Mouse (Mus musculus): Measurements from ENCODE around the gene Cela3a. TPM values are rescaled to one million over a fixed set of nuclear protein-coding genes. Genes with fewer than 3 reads are reported as not detected.

Cela3a gene
- polyA plus RNA-seq, 1 experiment, result not detected

DNA sequence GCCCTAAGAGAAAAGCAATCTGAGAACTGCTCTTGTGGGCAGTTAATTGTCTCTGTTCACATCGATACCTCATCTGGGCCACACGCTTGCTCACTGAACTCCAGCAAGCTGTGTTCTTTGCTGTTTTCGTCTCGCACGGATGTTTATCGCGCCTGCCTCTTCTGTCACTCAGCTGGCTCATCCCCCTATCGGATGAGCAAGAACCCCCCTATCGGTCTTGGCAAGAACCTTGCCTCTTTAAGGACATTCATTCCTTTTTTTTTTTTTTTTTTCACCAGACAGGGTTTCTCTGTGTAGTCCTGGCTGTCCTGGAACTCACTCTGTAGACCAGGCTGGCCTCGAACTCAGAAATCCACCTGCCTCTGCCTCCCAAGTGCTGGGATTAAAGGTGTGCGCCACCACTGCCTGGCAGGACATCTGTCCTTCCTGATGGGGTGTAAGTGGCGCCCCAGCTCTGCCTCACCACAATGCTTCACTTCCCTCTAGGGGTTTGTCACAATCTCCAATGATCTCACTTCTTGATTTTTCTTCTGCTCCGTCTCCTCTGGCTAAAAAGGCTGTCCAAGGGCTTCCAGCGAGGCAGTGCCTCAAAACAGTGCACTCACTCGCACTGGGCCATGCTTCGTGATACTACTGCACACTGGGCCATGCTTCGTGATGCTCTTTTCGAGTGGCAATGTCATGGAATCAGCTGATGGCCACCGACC is 44.1 kb downstream of the Cela3a start:
- Histone ChIP-seq H3K9ac (ENCODE audit: low read depth, poor library complexity, severe bottlenecking) (no peak overlapping the region), H3K27me3 (ENCODE audit: control insufficient read depth, insufficient read depth, low read length, poor library complexity, severe bottlenecking) (no peaks in the 10 kb centered on the region), H3K27ac (ENCODE audit: insufficient read depth, low read length) (no peak overlapping the region), H3K36me3 (ENCODE audit: control insufficient read depth, insufficient read depth, low read length, poor library complexity, severe bottlenecking) (no peaks in the 10 kb centered on the region), H3K4me3 (ENCODE audit: low read depth, low read length) (no peak overlapping the region), H3K9me3 (replicated peaks; ENCODE audit: control insufficient read depth, insufficient read depth, low read length, poor library complexity, severe bottlenecking) (no peaks in the 10 kb centered on the region), H3K4me1 (ENCODE audit: control insufficient read depth, insufficient read depth, low read length) (peaks cover 2% of the 10 kb centered on the region)
- no peak for TF ChIP-seq POLR2A (IDR thresholded peaks at IDR 0.05; ENCODE audit: insufficient read depth, low read length)
- no peak for TF ChIP-seq EP300 (IDR thresholded peaks at IDR 0.05; ENCODE audit: insufficient read depth, low read depth, low read length)
- no peak for TF ChIP-seq CTCF (IDR thresholded peaks at IDR 0.05; ENCODE audit: low read depth, low read length)

DNA sequence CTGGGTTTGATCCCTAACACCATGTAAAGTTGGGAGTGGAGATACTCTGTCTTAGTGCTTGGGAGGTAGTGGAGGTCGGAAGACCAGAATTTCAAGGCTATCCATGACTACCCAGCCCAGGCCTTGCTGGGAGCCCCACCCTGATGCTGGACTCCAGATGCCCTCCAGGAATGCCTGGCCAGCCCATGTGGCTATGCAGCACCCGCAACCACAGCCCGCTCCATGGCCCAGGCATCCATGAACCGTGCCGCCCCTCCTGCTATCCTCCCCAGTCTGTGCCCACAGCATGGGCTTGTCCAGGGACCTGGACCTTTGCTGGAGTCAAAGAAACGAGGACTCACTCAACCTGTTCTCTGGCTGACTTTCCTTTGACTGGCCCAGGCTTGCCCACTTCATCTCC is 44.8 kb downstream of the Cela3a start:
- Histone ChIP-seq H3K27ac (ENCODE audit: insufficient read depth, low read length) (no peak overlapping the region), H3K4me1 (ENCODE audit: control insufficient read depth, insufficient read depth, low read length) (peaks cover 2% of the 10 kb centered on the region), H3K36me3 (ENCODE audit: control insufficient read depth, insufficient read depth, low read length, poor library complexity, severe bottlenecking) (no peaks in the 10 kb centered on the region), H3K27me3 (ENCODE audit: control insufficient read depth, insufficient read depth, low read length, poor library complexity, severe bottlenecking) (no peaks in the 10 kb centered on the region), H3K4me3 (ENCODE audit: low read depth, low read length) (no peak overlapping the region), H3K9ac (ENCODE audit: low read depth, poor library complexity, severe bottlenecking) (no peak overlapping the region), H3K9me3 (replicated peaks; ENCODE audit: control insufficient read depth, insufficient read depth, low read length, poor library complexity, severe bottlenecking) (no peaks in the 10 kb centered on the region)
- TF ChIP-seq CTCF (IDR thresholded peaks at IDR 0.05; ENCODE audit: low read depth, low read length) (no peak), POLR2A (IDR thresholded peaks at IDR 0.05; ENCODE audit: insufficient read depth, low read length) (no peak), EP300 (IDR thresholded peaks at IDR 0.05; ENCODE audit: insufficient read depth, low read depth, low read length) (no peak)

DNA sequence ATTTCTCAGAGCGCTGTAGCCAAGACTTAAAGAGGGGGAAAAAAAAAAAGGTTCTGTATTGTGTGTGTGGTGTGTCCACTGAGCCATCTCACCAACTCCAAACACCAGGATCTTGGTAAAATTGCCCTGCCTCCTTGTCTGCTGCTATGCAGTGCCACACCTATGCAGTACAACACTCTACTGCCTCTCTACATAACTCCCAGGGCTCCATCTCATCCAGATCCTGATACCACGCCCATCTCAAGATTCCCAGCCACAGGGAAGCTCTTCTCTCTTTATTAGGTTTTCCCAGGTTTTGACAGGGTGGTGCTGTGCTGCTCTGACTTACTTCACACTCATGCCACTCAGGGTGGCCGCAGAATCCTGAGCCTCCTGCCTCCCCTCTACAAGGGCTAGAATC is 48.6 kb downstream of the Cela3a start:
- H3K4me3 ChIP-seq (ENCODE audit: low read depth, low read length), result no peak overlapping the region
- peaks cover 2% of the 10 kb centered on the region for H3K4me1 ChIP-seq (ENCODE audit: control insufficient read depth, insufficient read depth, low read length)
- TF ChIP-seq CTCF (IDR thresholded peaks at IDR 0.05; ENCODE audit: low read depth, low read length) (no peak), EP300 (IDR thresholded peaks at IDR 0.05; ENCODE audit: insufficient read depth, low read depth, low read length) (no peak), POLR2A (IDR thresholded peaks at IDR 0.05; ENCODE audit: insufficient read depth, low read length) (no peak)
- H3K27ac ChIP-seq (ENCODE audit: insufficient read depth, low read length), result no peak overlapping the region
- H3K9me3 ChIP-seq (replicated peaks; ENCODE audit: control insufficient read depth, insufficient read depth, low read length, poor library complexity, severe bottlenecking), result no peaks in the 10 kb centered on the region
- no peak overlapping the region for H3K9ac ChIP-seq (ENCODE audit: low read depth, poor library complexity, severe bottlenecking)
- H3K36me3 ChIP-seq (ENCODE audit: control insufficient read depth, insufficient read depth, low read length, poor library complexity, severe bottlenecking), result no peaks in the 10 kb centered on the region
- H3K27me3 ChIP-seq (ENCODE audit: control insufficient read depth, insufficient read depth, low read length, poor library complexity, severe bottlenecking), result no peaks in the 10 kb centered on the region

DNA sequence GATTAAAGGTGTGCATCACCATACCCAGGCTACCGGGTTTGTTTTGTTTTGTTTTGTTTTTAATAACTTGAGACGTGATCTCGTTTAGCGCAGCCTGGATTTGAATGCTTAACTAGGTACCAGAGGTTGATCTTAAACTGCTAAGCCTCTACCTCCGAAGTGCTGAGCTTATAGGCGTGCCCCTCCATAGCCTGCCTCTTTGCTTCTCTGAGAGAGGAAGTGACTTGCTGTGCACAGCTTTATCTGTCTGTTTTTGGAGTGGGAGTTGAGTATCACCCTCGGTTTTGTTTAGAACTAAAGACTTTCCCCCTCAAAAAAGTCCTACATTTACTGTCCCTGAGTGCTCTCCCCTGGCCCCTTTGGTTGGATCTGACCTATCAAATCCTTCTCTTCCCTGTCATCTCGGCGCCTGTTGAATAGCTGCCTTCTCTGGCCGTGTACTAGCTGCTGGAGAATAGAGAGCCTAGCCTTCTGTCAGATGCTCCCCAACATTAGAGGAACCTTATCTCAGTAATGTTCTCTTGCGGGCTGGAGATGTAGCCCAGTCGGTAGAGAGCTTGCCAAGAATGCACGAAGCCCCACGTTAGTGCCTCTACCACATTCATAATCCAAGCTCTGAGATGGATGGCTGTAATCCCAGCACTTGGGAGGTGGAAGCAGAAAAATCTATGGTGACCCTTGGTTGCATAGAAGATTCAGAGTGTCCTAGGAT is 51.1 kb downstream of the Cela3a start:
- no peak overlapping the region for H3K27ac ChIP-seq (ENCODE audit: insufficient read depth, low read length)

DNA sequence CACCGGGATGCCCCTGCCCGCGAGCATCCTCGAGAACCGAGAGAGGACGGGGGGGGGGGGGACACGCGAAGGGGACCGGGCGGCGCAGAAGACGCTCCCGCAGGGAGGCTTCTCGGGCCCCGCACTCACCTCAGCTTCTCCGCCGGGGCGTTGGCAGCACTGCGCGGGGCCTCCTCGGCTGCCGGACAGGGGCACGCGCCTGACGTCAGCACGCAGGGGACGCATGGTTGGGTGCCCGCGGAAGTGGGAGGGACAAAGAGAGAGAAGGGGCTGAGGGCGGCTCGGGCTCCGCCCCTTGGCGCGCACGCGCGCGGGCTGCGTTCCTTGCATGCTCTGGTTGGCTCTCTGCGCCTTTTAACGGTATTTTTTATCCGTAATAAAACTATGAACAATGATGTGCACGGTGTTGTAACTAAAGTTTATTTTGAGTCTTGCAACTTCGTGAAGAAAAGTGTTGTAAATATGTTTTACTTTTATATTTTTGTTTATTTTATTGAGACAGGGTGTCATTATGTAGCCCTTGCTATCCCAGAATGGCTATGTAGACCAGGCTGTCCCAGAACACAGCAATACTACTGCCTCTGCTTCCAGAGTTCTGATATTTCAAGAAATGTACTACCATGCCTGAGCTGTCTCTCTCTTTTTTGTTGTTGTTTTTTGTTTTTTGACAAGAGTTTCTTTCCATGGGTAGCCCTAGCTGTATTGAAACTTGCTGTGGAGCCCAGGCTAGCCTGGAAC is 51.9 kb downstream of the Cela3a start, which contains the start of gene Cdc42:
Cdc42 (minus strand) TSS at position 204 of the 738 bp plus-strand sequence.
- H3K9ac ChIP-seq (ENCODE audit: low read depth, poor library complexity, severe bottlenecking), result peak within 1 kb of the TSS; percentile 99
- H3K36me3 ChIP-seq (ENCODE audit: control insufficient read depth, insufficient read depth, low read length, poor library complexity, severe bottlenecking), result no peaks in the 10 kb centered on the region
- no peaks in the 10 kb centered on the region for H3K27me3 ChIP-seq (ENCODE audit: control insufficient read depth, insufficient read depth, low read length, poor library complexity, severe bottlenecking)
- H3K9me3 ChIP-seq (replicated peaks; ENCODE audit: control insufficient read depth, insufficient read depth, low read length, poor library complexity, severe bottlenecking), result no peaks in the 10 kb centered on the region
- H3K4me1 ChIP-seq (ENCODE audit: control insufficient read depth, insufficient read depth, low read length), result peaks cover 2% of the 10 kb centered on the region
- no peak for TF ChIP-seq CTCF (IDR thresholded peaks at IDR 0.05; ENCODE audit: low read depth, low read length)
- peak; percentile 26 for TF ChIP-seq POLR2A (IDR thresholded peaks at IDR 0.05; ENCODE audit: insufficient read depth, low read length)
- TF ChIP-seq EP300 (IDR thresholded peaks at IDR 0.05; ENCODE audit: insufficient read depth, low read depth, low read length), result 0 out of 2 replicates have a peak, but pooled peaks have one; percentile 30
- H3K27ac ChIP-seq (ENCODE audit: insufficient read depth, low read length), result peak within 1 kb of the TSS; percentile 88
- H3K4me3 ChIP-seq (ENCODE audit: low read depth, low read length), result peak within 1 kb of the TSS; percentile 98

More for the DNA sequence above, 51.1 kb downstream of the Cela3a start:
- H3K4me1 ChIP-seq (ENCODE audit: control insufficient read depth, insufficient read depth, low read length), result peaks cover 2% of the 10 kb centered on the region
- no peak for TF ChIP-seq EP300 (IDR thresholded peaks at IDR 0.05; ENCODE audit: insufficient read depth, low read depth, low read length)
- no peak for TF ChIP-seq CTCF (IDR thresholded peaks at IDR 0.05; ENCODE audit: low read depth, low read length)
- no peak for TF ChIP-seq POLR2A (IDR thresholded peaks at IDR 0.05; ENCODE audit: insufficient read depth, low read length)
- H3K4me3 ChIP-seq (ENCODE audit: low read depth, low read length), result no peak overlapping the region
- no peaks in the 10 kb centered on the region for H3K36me3 ChIP-seq (ENCODE audit: control insufficient read depth, insufficient read depth, low read length, poor library complexity, severe bottlenecking)
- peak overlapping the region; percentile 29; the same call in 1 of the 2 replicates for H3K9ac ChIP-seq (ENCODE audit: low read depth, poor library complexity, severe bottlenecking)
- H3K27me3 ChIP-seq (ENCODE audit: control insufficient read depth, insufficient read depth, low read length, poor library complexity, severe bottlenecking), result no peaks in the 10 kb centered on the region
- H3K9me3 ChIP-seq (replicated peaks; ENCODE audit: control insufficient read depth, insufficient read depth, low read length, poor library complexity, severe bottlenecking), result no peaks in the 10 kb centered on the region
